Mouse (Mus musculus) layer of hippocampus, adult 11-12 months (tissue): Measurements from ENCODE around the gene Lfng.

ENCODE experiments used
- DNase-seq: peaks from one replicate; pipeline ENCODE4 v3.0.0; 2022; ENCODE audit warnings: low spot score

Lfng gene

DNA sequence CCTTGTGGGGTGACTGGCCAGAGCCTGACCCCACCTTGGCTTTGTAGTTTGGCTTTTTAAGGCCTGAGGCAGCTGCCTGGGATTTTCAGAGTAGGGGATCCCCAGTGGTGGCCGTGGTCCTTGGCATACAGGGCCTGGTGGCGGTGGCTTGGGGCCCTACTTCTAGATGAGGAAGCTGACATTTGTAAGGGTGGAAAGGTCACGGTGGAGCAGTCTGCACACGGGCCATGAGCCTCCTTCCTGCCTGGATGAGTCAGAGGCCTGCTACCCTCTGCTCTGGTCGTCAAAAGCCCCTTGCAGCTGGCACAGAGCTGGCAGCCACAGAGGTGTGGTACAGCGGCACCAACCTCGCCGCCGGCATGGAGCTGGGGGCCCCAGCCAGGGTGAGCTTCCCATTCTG, 9.6 kb downstream of the Lfng start:
- DNase-seq, result peak; percentile 17

DNA sequence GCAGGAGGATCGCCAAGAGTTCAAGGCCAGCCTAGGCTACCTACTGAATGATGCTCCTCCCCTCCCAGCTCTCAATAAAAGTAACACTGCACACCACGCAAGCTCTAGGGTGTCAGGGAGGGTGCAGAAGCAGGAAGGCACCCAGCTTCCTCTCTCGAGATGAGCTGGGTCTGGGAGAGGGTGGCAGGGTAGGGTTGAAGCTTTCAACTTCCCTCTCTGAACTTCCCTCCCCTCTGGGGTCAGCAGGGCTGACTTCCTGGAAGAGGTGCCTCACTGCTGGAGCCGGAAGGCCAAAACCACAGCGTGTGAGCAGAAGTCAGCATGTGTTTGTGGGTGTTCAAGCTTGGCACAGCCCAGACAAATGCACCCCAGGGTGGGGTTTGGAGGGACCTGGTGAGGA, 10.6 kb downstream of the Lfng start:
- DNase-seq, result no peak

DNA sequence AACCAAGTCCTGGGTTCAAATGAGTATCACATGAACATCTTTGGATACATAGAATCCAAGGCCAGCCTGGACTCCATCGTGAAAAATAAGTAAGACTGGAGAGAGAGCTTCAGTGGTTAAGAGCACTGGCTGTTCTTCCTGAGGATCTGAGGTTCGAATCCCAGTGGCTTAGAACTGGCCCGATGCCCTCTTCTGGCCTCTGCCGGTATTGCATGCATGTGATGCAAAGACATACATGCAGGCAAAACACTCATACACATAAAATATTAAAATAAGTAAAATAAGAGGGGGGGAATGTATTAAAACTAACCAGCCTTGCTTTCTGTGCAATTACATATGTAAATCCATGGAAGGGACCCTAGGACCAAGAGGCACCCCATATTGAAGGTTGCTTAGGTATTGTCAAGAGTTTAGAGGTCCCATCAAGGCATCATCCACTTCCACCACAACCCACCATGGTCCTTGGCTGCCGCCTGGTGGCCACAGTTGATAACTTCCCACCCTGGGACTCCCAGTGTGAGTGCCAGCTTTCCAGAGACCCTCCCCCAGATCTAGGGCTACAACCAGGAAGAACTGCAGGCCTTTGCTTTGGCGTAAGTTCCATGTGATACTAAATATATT, 12.1 kb downstream of the Lfng start:
- peak; percentile 84 for DNase-seq

DNA sequence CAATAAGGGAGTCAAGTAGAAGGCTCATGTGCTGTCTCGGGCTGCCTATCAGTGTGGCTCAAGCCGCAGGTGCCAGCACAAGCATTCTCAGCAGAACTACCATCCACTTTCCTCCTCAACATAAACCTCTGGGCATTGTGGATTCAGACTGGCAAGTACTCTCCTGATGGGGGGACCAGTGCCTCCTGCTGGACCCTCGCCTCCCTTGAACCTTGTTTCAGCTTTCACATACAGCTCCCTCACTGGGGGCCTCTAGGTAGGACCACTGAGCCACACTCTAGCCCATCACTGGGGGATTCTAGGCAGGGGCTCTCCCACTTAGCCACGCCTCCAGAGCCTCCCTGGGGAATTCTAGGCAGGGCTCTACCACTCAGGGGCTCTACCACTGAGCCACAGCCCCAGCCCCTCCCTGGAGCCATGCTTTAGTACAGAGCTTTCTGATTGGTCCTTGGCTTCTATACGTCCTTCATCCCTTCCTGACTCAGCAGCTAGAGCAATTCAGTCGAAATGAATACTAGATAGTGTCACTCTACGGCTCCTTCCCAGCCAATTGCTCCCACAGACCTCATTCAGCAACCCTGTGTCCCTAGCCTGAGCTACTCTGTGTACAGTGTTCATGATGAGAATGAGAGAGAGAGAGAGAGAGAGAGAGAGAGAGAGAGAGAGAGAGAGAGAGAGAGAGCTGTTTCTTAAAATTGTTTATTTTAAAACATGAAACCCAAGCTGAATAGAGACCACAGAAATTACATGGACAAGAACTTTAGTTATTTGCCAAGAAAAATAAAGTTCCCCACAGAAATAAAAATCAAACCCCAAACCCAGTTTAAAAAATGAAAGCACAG, 13.0 kb downstream of the Lfng start:
- DNase-seq, result no peak

DNA sequence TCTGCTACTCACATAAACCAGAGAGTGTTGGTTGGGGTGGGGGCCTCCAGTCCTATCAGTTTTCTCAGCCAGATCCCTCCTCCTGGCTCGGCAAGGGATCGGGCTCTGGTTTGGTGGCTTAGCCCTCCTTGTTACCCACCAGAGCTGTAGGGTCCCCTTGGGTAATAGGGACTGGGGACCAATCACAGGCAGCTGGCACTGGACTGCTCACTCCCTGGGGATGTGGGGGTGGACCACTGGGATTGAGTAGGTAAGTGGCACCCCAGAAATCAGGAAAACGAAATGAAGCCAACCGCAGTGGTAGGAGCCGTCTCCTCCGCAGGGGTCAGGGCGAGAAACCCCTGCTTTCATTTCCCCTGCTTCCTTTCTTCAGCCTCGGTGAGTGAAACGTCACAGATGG, 14.0 kb downstream of the Lfng start:
- DNase-seq, result no peak

DNA sequence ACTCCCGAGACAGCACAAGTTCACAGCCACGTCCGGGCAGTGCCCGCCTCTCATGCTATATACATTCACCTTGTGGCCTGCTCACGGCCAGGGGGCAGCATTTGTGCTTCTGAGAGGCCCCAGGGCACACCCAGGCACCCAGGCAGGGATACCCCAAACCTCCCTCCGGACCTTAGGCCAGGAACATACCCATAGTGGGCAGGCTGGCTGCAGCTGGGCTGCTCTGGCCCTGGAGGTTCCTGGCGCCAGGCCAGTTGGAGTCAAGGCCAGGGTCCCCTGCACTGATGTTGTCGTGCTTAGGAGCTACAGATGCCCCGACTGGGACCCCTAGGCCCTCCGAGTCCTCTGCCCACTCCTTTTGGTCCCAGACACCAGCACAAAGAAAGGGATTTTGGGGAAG, 14.4 kb downstream of the Lfng start:
- no peak for DNase-seq

DNA sequence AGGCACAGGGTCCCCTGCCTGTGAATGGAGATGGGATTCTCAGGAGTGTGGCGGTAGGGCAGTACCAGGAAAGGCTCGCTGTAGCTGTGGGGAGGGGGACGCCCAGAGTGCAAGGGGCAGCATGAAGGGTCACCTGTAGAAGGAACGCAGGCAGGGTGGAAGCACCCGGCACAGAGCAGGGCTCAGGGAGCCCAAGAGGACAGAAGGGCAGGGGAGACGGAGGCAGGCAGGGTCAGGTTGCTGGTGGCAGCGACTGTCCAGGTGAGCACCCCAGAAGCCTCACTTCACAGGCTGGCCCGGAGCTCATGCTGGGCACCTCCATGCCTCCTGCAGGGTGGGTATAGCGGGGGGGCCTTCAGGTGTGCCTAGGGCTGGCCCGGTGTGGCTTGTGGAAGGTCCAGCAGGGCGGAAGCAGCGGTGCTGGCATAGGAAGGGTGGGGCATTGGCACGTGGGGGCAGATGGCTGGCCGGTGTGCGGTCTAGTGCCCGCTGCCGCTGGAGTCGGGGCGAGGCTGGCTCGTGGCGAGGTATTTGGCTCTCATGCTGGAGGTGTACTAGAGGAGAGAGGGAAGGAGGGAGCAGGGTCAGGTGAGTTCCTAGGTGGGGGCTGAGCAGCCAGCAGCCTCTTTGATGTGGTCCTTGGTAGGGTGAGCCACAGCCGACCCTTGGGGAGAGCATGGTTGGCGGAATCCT, 16.0 kb downstream of the Lfng start:
- DNase-seq, result no peak

DNA sequence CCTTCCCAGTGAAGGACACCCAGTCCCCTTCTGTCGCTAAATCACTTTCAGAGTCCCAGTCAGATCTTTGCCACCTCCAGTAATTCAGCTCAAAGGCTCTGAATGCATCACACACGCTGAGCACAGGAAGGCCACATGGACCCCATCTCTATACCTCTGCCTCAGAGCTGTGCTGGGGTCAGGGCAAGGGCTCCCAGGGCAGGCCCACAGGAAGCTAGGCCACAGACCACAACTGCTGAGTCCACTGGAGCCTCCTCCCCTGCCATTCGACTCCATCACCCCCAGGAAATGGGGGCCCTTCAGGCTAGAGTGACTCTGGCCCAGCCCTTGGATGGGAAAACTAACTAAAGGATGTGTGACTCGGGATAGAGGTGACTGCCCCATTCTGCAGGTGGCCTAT, 16.7 kb downstream of the Lfng start:
- DNase-seq, result no peak

DNA sequence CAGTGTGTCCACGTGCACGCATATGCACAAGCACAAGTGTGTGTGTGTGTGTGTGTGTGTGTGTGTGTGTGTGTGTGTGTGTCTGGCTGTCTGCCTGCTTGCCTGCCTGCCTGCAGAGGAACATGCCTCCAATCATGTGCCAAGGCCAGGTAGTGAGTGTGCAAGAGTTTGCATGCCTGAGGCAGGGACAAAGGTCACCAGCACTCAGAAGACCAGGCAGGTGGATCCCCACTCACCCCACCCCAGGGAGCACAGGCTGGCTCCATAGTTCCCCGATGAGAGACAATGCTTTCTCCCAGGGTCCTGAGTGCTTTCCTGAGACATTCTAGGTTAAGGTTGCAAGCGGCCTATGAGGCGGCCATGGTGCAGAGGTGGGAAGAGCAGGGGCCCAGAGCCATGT, 17.1 kb downstream of the Lfng start:
- DNase-seq, result no peak

DNA sequence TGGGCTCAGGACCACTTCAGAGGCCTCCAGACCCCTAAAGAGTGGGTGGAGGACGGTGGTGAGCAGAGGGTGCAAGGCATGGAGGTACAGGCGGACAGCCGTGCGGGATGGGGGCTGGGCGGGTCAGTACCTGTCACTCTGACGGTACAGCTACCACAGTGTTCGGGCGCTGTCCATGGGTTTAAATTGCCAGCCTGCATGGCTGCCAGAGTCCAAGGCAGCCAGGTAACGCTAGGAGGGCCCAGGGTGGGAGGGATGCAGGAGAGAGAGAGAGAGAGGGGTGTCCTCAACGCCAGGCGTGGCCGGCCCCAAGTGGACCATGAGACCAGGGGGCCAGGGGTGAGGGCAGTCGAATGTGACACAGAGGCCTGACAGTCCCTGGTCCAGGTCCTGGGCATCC, 17.8 kb downstream of the Lfng start:
- DNase-seq, result no peak

DNA sequence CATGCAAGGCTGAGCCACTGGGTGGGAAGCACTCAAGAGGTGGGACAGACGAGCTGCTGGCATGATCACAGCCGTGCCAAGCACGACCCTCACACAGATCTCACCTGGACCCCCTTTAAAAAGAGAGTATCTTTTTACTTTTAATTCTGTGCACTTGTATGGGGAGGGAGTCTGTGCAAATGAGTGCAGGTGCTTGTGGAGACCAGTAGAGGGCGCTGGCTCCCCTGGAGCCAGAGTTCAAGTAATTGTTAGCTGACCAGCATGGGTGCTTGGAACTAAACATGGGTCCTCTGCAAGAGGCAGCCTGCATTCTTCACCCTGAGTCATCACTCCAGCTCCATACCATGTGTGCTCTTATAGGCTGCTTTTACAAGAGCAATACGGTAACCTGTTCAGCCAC, 20.5 kb downstream of the Lfng start:
- DNase-seq, result no peak

DNA sequence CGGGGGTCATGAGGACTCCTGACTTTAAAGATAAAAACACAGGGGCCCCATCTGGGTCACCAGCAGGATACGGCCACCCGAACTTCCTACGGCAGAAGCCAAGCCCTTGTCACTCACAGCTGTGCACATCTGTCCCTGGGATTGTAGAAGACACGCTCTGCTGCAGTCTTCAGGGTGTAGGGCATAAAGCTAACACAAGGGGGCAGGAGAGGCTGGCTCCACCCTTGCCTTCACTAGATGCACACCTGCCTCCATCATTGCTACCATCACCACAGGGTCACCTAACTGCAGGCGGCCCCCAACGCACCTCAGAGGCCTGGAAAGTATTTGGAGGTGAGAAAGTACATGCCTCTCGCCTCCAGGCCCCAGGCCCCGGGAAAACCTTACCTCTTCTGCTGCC, 21.9 kb downstream of the Lfng start:
- no peak for DNase-seq

DNA sequence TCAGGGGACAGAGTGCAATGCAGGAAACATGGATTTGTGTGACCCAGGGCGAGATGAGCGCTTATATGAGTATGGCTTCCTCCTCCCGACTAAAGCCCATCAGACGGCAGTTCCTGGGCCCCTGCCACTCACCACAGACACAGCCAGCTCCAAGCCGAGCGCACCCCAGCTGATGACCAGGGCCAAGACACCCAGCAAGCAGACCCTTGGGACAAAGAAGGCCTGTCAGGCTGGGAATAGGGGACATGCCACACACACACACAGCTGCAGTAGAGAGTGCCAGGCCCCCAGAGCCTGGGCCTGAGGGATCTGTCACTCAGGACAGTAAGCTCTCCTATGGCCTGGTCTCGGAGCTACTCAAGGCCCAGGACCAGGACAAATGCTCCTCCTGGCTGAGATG, 26.3 kb downstream of the Lfng start:
- peak; percentile 60 for DNase-seq

DNA sequence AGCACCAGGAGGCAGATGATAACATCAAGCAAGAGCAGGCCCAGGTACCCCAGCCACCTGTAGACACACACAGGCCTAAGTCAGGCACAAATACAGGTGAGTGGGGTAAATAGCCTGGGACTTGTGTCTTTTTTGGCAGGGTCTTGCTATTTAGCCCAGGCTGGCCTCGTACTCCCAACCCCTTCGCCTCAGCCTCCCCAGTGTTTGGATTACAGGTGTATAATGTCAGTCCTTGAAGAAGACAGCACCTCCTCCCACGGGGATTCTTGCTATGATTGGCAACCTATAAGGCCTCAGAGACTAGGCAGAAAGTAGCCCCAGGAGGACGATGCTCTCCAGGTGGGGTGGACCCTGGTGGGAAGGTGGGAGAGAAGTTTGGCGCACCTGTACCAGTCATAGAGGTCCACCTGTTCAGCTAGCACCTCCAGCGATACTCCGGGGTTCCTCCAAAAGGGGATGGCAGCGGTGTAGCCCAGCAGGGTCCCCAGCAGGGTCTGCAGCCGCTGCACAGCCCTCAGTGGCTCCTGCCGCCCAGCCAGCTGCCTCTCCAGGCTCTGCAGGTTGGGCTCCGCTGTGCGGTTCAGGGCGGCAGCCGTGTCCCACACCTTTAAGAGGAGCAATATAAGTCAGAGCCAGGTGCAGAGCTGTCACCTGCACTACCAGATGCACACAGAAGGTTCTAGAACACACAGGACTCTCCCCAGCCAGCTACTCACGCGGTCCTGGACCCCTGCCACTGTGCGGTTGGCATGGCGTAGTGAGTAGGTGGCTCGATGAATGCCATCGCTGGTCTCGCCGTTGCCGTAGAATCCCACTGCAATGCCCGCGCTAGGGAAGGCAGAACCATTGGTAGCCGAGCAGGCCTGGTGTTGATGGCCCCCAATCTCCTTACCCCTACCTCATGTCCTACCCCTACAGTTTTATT, 27.9 kb downstream of the Lfng start:
- peak; percentile 61 for DNase-seq

DNA sequence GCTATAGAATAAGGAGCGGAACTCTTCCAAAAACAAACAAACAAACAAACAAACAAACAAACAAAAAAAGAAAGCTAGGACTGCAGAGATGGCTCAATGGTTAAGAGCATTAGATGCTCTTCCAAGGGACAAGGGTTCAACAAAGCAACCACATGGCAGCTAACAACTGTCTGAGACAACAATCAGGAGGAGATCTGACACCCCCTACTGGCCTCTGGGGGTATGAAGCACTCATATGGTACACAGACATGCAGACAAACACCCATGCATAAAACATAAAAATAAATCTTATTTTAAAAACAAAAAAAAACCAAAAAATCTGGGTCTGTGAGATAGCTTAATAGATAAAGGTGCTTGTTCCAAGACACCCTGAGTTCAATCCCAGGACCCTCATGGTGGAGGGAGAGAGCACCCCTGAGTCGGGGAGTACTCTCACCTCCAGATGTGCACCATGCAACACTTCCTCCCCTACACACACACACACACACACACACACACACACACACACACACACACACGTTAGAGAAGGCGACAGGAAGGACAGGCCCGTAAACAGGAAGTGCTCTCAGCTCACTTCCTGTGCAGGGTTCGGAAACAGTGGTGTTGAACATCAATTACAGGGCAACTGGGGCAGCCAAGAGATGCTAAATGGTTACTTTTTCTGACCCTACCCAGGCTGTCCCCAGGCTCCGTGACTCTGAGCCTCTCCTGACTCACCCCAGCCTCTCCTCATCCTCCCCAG, 29.4 kb downstream of the Lfng start:
- DNase-seq, result no peak

DNA sequence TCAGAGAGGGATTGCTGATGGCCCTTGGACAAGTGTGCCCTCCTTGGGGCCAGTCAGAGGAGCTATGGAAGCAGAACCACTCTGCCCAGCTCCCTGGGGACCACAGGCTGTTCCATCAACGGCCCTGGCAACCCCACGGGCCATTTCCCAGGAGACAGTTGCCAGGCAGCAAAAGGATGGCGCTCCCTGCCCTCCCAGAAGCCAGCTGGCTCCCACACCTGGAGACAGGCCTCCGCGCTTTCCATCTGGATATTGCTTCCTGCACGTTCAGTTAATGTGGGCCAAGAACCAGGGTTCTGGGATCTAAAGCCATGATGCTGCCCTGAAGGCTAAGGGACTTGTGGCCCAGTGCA, 29.9 kb downstream of the Lfng start:
- DNase-seq, result peak; percentile 59

DNA sequence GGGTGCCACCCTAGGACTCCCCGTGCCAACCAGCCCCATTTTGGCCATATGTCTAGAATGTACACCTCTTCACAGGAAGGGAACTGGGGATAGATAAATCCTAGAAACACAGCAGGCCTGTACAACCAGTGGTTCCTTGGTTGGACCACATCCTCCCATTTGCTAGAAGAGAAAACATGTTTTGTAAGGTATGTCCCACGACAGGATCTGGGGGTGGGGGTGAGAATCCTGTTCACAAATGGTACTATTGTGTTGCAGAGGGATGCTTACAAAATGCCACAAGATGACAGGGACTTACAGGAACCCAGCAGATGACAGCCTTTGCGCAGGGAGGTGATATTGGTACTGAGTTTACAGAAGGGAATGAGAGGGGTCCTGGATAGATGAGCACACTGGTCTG, 30.9 kb downstream of the Lfng start:
- no peak for DNase-seq

DNA sequence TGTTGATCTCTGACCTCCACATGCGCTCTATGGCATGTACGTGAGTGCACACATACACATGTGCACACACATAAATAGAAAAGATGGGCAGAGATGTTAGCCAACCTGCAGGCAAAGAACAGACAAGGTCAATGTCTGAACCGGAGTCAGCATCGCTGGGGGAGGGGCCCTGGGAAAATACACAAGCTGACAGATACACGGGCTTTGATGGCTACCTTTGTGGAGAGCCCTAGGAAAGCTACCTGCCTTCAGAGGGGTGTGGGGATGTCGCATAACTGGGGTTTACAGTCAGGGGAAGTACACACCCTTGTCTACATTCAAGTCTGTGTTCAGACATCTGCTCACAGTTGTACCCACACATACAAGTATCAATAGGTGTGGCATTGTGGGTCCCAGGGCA, 31.4 kb downstream of the Lfng start:
- DNase-seq, result no peak

DNA sequence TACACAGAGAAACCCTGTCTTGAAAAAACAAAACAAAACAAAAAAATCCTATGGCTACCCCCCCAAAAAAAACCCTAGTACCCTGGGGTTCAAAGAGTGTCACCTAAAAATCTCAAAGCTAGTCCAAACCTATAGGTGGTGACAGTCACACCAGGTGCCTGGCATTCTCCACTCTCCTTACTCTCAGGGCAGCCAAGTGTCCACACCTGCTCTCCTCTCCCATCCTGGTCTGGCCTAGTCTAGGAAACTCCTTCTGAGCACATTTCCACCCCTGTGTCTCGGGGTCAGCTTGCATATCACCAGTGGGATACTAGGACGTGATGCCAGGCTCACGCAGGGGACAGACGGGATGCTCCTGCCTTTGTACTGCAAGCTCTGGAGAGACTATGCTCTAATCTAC, 32.2 kb downstream of the Lfng start:
- no peak for DNase-seq

DNA sequence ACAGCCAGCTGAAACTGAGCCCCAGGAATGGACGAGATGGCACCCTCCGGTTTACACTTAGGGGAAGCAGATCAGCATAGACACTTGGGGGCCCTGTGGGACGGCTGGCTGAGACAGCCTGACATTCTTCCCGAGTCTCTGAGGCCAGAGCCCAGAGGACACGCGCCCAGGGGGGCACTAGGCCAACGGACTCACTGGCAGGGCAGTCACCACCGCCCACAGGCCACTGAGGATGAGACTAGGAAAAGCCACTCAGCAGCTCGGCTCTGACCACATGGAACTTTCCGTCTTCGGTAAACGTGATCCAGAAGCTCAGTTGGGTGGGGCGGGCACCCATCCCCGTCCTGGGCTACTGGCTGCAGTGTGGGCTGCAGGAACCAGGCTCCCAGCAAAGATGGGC, 32.8 kb downstream of the Lfng start:
- no peak for DNase-seq

DNA sequence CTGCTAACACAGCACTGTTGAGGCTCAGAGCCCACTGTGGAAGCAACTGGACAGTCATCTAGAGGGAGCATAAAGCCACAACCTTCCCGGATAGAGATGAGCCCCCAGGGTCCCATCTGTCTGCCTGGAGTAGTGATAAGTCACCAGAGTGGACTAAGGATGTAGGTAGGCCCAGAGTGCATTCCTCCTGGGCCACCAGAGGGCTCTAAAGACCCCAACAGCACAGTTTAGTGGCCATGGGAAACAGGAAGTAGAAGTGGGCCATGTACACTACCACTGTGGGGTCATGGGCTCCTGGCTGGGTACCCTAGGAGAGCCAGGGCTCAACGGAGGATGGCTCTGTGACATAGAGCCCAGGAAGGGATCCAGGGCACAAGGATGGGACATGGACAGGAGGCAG, 33.7 kb downstream of the Lfng start:
- DNase-seq, result no peak
